Mouse (Mus musculus) neural tube, embryonic 12.5 days (tissue): ENCODE results near the gene Selenoh. TPM values are rescaled to one million over a fixed set of nuclear protein-coding genes. Genes with fewer than 3 reads are reported as not detected.

Source experiments
- ATAC-seq: fragments of 200-750 bp; cut with Nextera tagmentation; 2 replicates; pipeline ENCODE4 v1.8.0; 2017; ENCODE audit warnings: low read depth, mild to moderate bottlenecking, moderate TSS enrichment, moderate library complexity; ENCODE audit not compliant: low FRiP score
- H3K27ac ChIP-seq: fragments of 300-500 bp; sonication (generic); 2 replicates; pipeline ENCODE4 v1.5.1; 2016
- H3K27me3 ChIP-seq: fragments of 300-500 bp; sonication (generic); replicated peaks from 2 replicates; pipeline ENCODE4 v1.6.1; 2016; ENCODE audit warnings: mild to moderate bottlenecking
- H3K36me3 ChIP-seq: fragments of 300-500 bp; sonication (generic); 2 replicates; pipeline ENCODE4 v1.6.1; 2016; ENCODE audit warnings: mild to moderate bottlenecking
- H3K4me1 ChIP-seq: fragments of 300-500 bp; sonication (generic); 2 replicates; pipeline ENCODE4 v1.6.1; 2016
- H3K4me2 ChIP-seq: fragments of 300-500 bp; sonication (generic); replicated peaks from 2 replicates; pipeline ENCODE4 v1.6.1; 2016; ENCODE audit warnings: mild to moderate bottlenecking
- H3K4me3 ChIP-seq: fragments of 300-500 bp; sonication (generic); 2 replicates; pipeline ENCODE4 v1.5.1; 2016
- H3K9ac ChIP-seq: fragments of 300-500 bp; sonication (generic); 2 replicates; pipeline ENCODE4 v1.6.1; 2016; ENCODE audit warnings: mild to moderate bottlenecking
- H3K9me3 ChIP-seq: fragments of 300-500 bp; sonication (generic); 2 replicates; pipeline ENCODE4 v1.6.1; 2016; ENCODE audit warnings: mild to moderate bottlenecking
- WGBS: fragments of 180-500 bp; shearing (Covaris S2); methylation state at CpG from one replicate; pipeline ENCODE4 v1.1.7; 2016; 5-methylcytosine and 5-hydroxymethylcytosine counted together
- polyA plus RNA-seq: library from polyadenylated mRNA; unstranded; fragments of >200 nt; fragmentation: Nextera tagmentation; extraction: Ambion mirVana; gene quantifications from 2 replicates; pipeline ENCODE4 v1.2.1, GENCODE M21; 2016

Gene Selenoh
- polyA plus RNA-seq, 1 experiment from 2014 or later = 306 TPM

GRCm38 (mm10) chr2:84619646-84620340, 50.8 kb downstream of the Selenoh start:
- WGBS = 96% methylated on average over 21 of the region's 21 CpGs
- Histone ChIP-seq H3K4me3 (no peak overlapping the region), H3K36me3 (peaks cover 48% of the 10 kb centered on the region), H3K9ac (no peak overlapping the region), H3K27me3 (no peaks in the 10 kb centered on the region), H3K27ac (no peak overlapping the region), H3K9me3 (no peaks in the 10 kb centered on the region), H3K4me2 (no peak overlapping the region), H3K4me1 (no peaks in the 10 kb centered on the region)
- no peak for ATAC-seq

Other genes with a start within 250 kb of the Selenoh start
- gene Calcrl, start 245.4 kb downstream of the Selenoh start, polyA plus RNA-seq = 16.4 and 16.9 TPM in 2 replicates
- 23.0 and 24.2 TPM in 2 replicates for gene Tfpi, start 194.0 kb downstream of the Selenoh start, polyA plus RNA-seq
- 44.3 and 50.4 TPM in 2 replicates for gene Ctnnd1, start 20.0 kb downstream of the Selenoh start, polyA plus RNA-seq
- 0.27 and 0.43 TPM in 2 replicates for gene Btbd18, start 11.7 kb downstream of the Selenoh start, polyA plus RNA-seq
- gene Gm28635, start 7.3 kb upstream of the Selenoh start, polyA plus RNA-seq = not detected in 2 replicates
- 50.4 and 50.5 TPM in 2 replicates for gene Med19, start 7.6 kb upstream of the Selenoh start, polyA plus RNA-seq
- gene Tmx2, start 8.4 kb upstream of the Selenoh start, polyA plus RNA-seq = 196 and 197 TPM in 2 replicates
- gene Zdhhc5, start 44.4 kb upstream of the Selenoh start, polyA plus RNA-seq = 24.3 and 27.1 TPM in 2 replicates
- 36.4 and 37.1 TPM in 2 replicates for gene Clp1, start 56.6 kb upstream of the Selenoh start, polyA plus RNA-seq
- 20.5 and 21.4 TPM in 2 replicates for gene Ypel4, start 63.3 kb upstream of the Selenoh start, polyA plus RNA-seq
- 7.8 and 9.0 TPM in 2 replicates for gene Gm19426, start 72.9 kb upstream of the Selenoh start, polyA plus RNA-seq
- gene Serping1, start 104.7 kb upstream of the Selenoh start, polyA plus RNA-seq = 33.8 and 34.5 TPM in 2 replicates
- 22.8 and 23.2 TPM in 2 replicates for gene Ube2l6, start 128.1 kb upstream of the Selenoh start, polyA plus RNA-seq
- not detected in 2 replicates for gene Smtnl1, start 151.9 kb upstream of the Selenoh start, polyA plus RNA-seq
- gene Timm10, start 156.2 kb upstream of the Selenoh start, polyA plus RNA-seq = 37.6 and 39.4 TPM in 2 replicates
- 8.4 and 10.2 TPM in 2 replicates for gene Slc43a1, start 168.1 kb upstream of the Selenoh start, polyA plus RNA-seq
- gene Rtn4rl2, start 215.9 kb upstream of the Selenoh start, polyA plus RNA-seq = 9.5 and 14.7 TPM in 2 replicates